Mouse (Mus musculus) limb, embryonic 11.5 days (tissue): ENCODE data around the gene M6pr. TPM values are rescaled to one million over a fixed set of nuclear protein-coding genes. Genes with fewer than 3 reads are reported as not detected.
"Not testable (repeated sequence)": the region's sequence is repeated elsewhere in the genome, so short reads cannot be mapped to it uniquely, and the experiment has no call there.

Source experiments
- ATAC-seq: fragments of 200-750 bp; cut with Nextera tagmentation; 2 replicates; pipeline ENCODE4 v1.8.0; 2017; ENCODE audit warnings: low read depth; ENCODE audit not compliant: insufficient number of reproducible peaks, low FRiP score, low TSS enrichment
- DNase-seq: peaks from one replicate; pipeline ENCODE4 v3.0.0-alpha.2; 2015; ENCODE audit warnings: low spot score
- H3K27ac ChIP-seq: fragments of 300-500 bp; sonication (generic); replicated peaks from 2 replicates; pipeline ENCODE4 v1.5.1; 2014; ENCODE audit warnings: low read depth, mild to moderate bottlenecking, low read length
- H3K27me3 ChIP-seq: fragments of 300-500 bp; sonication (generic); 2 replicates; pipeline ENCODE4 v1.6.1; 2014; ENCODE audit warnings: mild to moderate bottlenecking, low read length, mixed read lengths; ENCODE audit not compliant: control insufficient read depth, insufficient read depth
- H3K36me3 ChIP-seq: fragments of 300-500 bp; sonication (generic); 2 replicates; pipeline ENCODE4 v1.6.1; 2014; ENCODE audit warnings: mild to moderate bottlenecking, low read length, moderate library complexity, mixed read lengths; ENCODE audit not compliant: control insufficient read depth, insufficient read depth
- H3K4me1 ChIP-seq: fragments of 300-500 bp; sonication (generic); 2 replicates; pipeline ENCODE4 v1.6.1; 2014; ENCODE audit warnings: low read length, mixed read lengths; ENCODE audit not compliant: control insufficient read depth, insufficient read depth
- H3K4me2 ChIP-seq: fragments of 300-500 bp; sonication (generic); 2 replicates; pipeline ENCODE4 v1.6.1; 2014; ENCODE audit warnings: low read depth, mild to moderate bottlenecking, moderate library complexity; ENCODE audit not compliant: severe bottlenecking
- H3K4me3 ChIP-seq: fragments of 300-500 bp; sonication (generic); 2 replicates; pipeline ENCODE4 v1.5.1; 2014; ENCODE audit warnings: low read depth, low read length
- H3K9ac ChIP-seq: fragments of 300-500 bp; sonication (generic); 2 replicates; pipeline ENCODE4 v1.6.1; 2014; ENCODE audit warnings: mild to moderate bottlenecking, low read length
- H3K9me3 ChIP-seq: fragments of 300-500 bp; sonication (generic); 2 replicates; pipeline ENCODE4 v1.6.1; 2016; ENCODE audit warnings: low read length; ENCODE audit not compliant: control insufficient read depth
- WGBS: fragments of 180-500 bp; shearing (Covaris S2); extraction: QIAGEN DNeasy Blood & Tissue Kit; methylation state at CpG from one replicate; pipeline ENCODE4 v1.1.7; 2014; 5-methylcytosine and 5-hydroxymethylcytosine counted together
- polyA plus RNA-seq: library from polyadenylated mRNA; unstranded; fragments of >200 nt; fragmentation: Nextera tagmentation; extraction: Ambion mirVana; gene quantifications from 2 replicates; pipeline ENCODE4 v1.2.1, GENCODE M21; 2014

The M6pr gene
- polyA plus RNA-seq, 1 experiment from 2014 or later = 82.0 TPM

GRCm38 (mm10) chr6:122347326-122347725, 38.8 kb downstream of the M6pr start:
- H3K36me3 ChIP-seq, DNase-seq, H3K9me3 ChIP-seq, H3K4me1 ChIP-seq, H3K27me3 ChIP-seq, H3K4me2 ChIP-seq, H3K4me3 ChIP-seq, H3K27ac ChIP-seq, H3K9ac ChIP-seq, ATAC-seq: not testable (repeated sequence)
- WGBS = 69% methylated on average over 1 of the region's 1 CpGs

GRCm38 (mm10) chr6:122355909-122356308, 47.4 kb downstream of the M6pr start:
- ATAC-seq (no peak), DNase-seq (no peak)
- Histone ChIP-seq H3K27me3 (no peaks in the 10 kb centered on the region), H3K4me3 (no peak overlapping the region), H3K4me1 (no peaks in the 10 kb centered on the region), H3K9ac (no peak overlapping the region), H3K36me3 (no peaks in the 10 kb centered on the region), H3K4me2 (no peak overlapping the region), H3K9me3 (no peaks in the 10 kb centered on the region), H3K27ac (no peak overlapping the region)
- 60% methylated on average over 9 of the region's 9 CpGs for WGBS

DNA sequence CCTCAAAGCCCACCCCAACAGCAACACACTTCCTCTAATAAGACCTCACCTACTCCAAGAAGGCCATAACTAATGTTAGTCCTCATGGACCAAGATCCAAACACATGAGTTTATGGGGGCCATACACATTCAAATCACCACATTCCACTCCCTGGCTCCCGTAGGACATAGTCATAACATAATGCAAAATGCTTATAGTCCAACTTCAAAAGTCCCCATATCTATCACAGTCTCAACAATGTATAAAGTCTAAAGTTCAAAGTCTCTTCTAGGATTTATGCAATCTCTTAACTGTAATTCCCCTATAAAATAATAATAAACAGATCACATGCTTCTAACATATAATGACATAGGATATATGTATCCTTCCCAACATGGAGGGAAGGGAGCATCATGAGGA, 48.6 kb downstream of the M6pr start:
- Histone ChIP-seq H3K4me2 (no peak overlapping the region), H3K9ac (no peak overlapping the region), H3K27me3 (no peaks in the 10 kb centered on the region), H3K4me1 (no peaks in the 10 kb centered on the region), H3K9me3 (no peaks in the 10 kb centered on the region), H3K27ac (no peak overlapping the region), H3K36me3 (no peaks in the 10 kb centered on the region), H3K4me3 (no peak overlapping the region)
- ATAC-seq = no peak
- DNase-seq = no peak
- WGBS = 79% methylated on average over 1 of the region's 1 CpGs

GRCm38 (mm10) chr6:122365706-122366105, 57.2 kb downstream of the M6pr start:
- H3K36me3 ChIP-seq = no peaks in the 10 kb centered on the region
- no peak overlapping the region for H3K4me2 ChIP-seq
- H3K27me3 ChIP-seq = no peaks in the 10 kb centered on the region
- 50% methylated on average over 3 of the region's 3 CpGs for WGBS
- H3K4me3 ChIP-seq = no peak overlapping the region
- no peak for DNase-seq
- H3K9ac ChIP-seq = no peak overlapping the region
- H3K9me3 ChIP-seq = no peaks in the 10 kb centered on the region
- H3K27ac ChIP-seq = no peak overlapping the region
- ATAC-seq = no peak
- H3K4me1 ChIP-seq = no peaks in the 10 kb centered on the region

DNA sequence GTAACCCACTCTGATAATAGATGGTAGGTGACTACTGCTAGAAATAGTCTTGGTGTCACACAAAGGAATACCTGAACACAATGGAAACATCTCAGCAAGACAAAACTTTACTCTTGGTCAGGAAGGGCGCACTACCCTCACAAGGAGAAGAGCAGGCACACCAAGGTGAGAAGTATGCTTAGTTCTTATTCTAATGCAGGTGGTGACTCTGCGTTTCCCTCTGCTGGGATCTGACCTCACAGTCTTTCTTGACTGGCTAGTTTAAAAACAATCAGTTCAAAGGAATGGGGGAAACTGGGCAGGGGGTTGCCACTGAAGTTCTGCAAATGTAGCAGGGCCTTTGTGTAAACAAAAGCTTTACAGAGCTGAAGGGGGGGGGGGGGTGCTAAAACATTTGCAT, 57.8 kb downstream of the M6pr start:
- DNase-seq (no peak), ATAC-seq (no peak)
- Histone ChIP-seq H3K27me3 (no peaks in the 10 kb centered on the region), H3K4me1 (no peaks in the 10 kb centered on the region), H3K4me3 (no peak overlapping the region), H3K4me2 (no peak overlapping the region), H3K27ac (no peak overlapping the region), H3K9ac (no peak overlapping the region), H3K36me3 (no peaks in the 10 kb centered on the region), H3K9me3 (no peaks in the 10 kb centered on the region)
- 50% methylated on average over 2 of the region's 2 CpGs for WGBS

DNA sequence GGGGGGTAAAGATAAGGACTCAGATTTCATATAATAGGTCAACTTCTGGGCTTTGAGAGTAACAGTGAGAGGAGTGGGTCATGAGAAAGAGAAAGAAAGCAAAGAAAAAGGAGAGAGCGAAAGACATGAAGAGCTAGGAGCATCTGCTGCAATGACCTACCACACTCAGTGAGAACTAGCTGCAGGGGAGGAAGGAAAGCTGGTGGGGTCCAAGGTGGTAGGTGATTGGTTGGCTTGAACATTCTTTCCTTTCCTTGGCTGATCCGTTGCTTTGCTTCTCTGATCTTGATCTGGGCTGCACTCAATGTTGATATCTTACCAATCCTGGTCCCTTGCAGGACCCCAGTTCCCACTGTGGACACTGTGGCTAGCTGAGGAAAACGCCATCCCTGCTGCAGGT, 58.5 kb downstream of the M6pr start:
- Histone ChIP-seq H3K9ac (no peak overlapping the region), H3K4me1 (no peaks in the 10 kb centered on the region), H3K9me3 (no peaks in the 10 kb centered on the region), H3K4me2 (no peak overlapping the region), H3K4me3 (no peak overlapping the region), H3K36me3 (no peaks in the 10 kb centered on the region), H3K27me3 (no peaks in the 10 kb centered on the region), H3K27ac (no peak overlapping the region)
- 44% methylated on average over 3 of the region's 3 CpGs for whole genome bisulfite sequencing
- ATAC-seq = no peak
- no peak for DNase-seq

Other genes starting within 250 kb of the M6pr start
- 0.20 TPM in 1 of 2 replicates, not detected in the other for gene Klrg1, start 25.8 kb upstream of the M6pr start, polyA plus RNA-seq
- gene Phc1, start 31.8 kb downstream of the M6pr start, polyA plus RNA-seq = 36.9 and 37.2 TPM in 2 replicates
- 50.7 and 56.2 TPM in 2 replicates for gene Rimklb, start 190.0 kb downstream of the M6pr start, polyA plus RNA-seq
- gene Mfap5, start 197.1 kb downstream of the M6pr start, polyA plus RNA-seq = 0.33 and 0.44 TPM in 2 replicates
- 0.09 and 0.24 TPM in 2 replicates for gene Aicda, start 245.1 kb downstream of the M6pr start, polyA plus RNA-seq